Mouse (Mus musculus) CH12.LX (cell line): ENCODE data around the gene Slc25a10. TPM values are rescaled to one million over a fixed set of nuclear protein-coding genes. Genes with fewer than 3 reads are reported as not detected.

Experiments
- DNase-seq: peaks from one replicate; pipeline ENCODE4 v3.0.0-alpha.2; 2013; ENCODE audit errors: extremely low read depth
- H3K27ac ChIP-seq: 2 replicates; pipeline ENCODE4 v1.5.1; 2012; ENCODE audit warnings: low read depth, mild to moderate bottlenecking, control low read depth, moderate library complexity; ENCODE audit not compliant: insufficient read depth
- H3K27me3 ChIP-seq: replicated peaks from 2 replicates; pipeline ENCODE3; 2012; ENCODE audit warnings: inconsistent platforms
- H3K36me3 ChIP-seq, 2 experiments: replicated peaks in 1 of 2; 2 replicates each; pipeline versions ENCODE3 to v1.6.1; 2012; ENCODE audit warnings: inconsistent platforms in 1 of 2, low read length in 1 of 2, mild to moderate bottlenecking in 1 of 2, mixed read lengths in 1 of 2, moderate library complexity in 1 of 2; ENCODE audit not compliant: control insufficient read depth in 1 of 2, insufficient read depth in 1 of 2
- H3K4me1 ChIP-seq, 2 experiments: 2 replicates each; pipeline ENCODE4 v1.6.1; 2012; ENCODE audit warnings: inconsistent platforms in 1 of 2, moderate library complexity in 1 of 2; ENCODE audit not compliant: insufficient read depth in 2 of 2, control insufficient read depth in 1 of 2
- H3K4me2 ChIP-seq: 2 replicates; pipeline ENCODE4 v1.6.1; 2012; ENCODE audit warnings: low read depth, mild to moderate bottlenecking, control low read depth; ENCODE audit not compliant: poor library complexity, insufficient read depth, severe bottlenecking
- H3K4me3 ChIP-seq, 3 experiments: fragments of 150-350 bp in 1 of 3; sonication (generic) in 1 of 3; replicated peaks in 1 of 3; 2 replicates each; pipeline versions ENCODE3 to v1.5.1; 2011 to 2012; ENCODE audit warnings: low read depth in 2 of 3, low read length in 2 of 3, mild to moderate bottlenecking in 2 of 3, moderate library complexity in 2 of 3, control low read depth in 1 of 3, improper control_type of control experiment in 1 of 3, inconsistent platforms in 1 of 3, mixed read lengths in 1 of 3; ENCODE audit not compliant: poor library complexity in 1 of 3
- H3K79me2 ChIP-seq: replicated peaks from 2 replicates; pipeline ENCODE4 v1.6.1; 2012; ENCODE audit warnings: mild to moderate bottlenecking, moderate library complexity; ENCODE audit not compliant: control insufficient read depth, poor library complexity, insufficient read depth, severe bottlenecking; ENCODE audit errors: extremely low read depth
- H3K9ac ChIP-seq: 2 replicates; pipeline ENCODE4 v1.6.1; 2012; ENCODE audit warnings: low read depth, mild to moderate bottlenecking, control low read depth, moderate library complexity; ENCODE audit not compliant: insufficient read depth
- H3K9me3 ChIP-seq: replicated peaks from 2 replicates; pipeline ENCODE3; 2012; ENCODE audit warnings: low read length, inconsistent platforms, mixed read lengths
- E2F4 ChIP-seq: IDR thresholded peaks from 2 replicates; pipeline ENCODE4 v1.6.1; 2011; ENCODE audit warnings: low read depth, low read length, improper control_type of control experiment; ENCODE audit not compliant: insufficient replicate concordance
- ETS1 ChIP-seq: conservative IDR thresholded peaks from 2 replicates; pipeline ENCODE4 v1.6.1; 2012; ENCODE audit warnings: low read depth, mild to moderate bottlenecking, inconsistent platforms, low read length, improper control_type of control experiment, moderate library complexity
- GABPA ChIP-seq: IDR thresholded peaks from 2 replicates; pipeline ENCODE4 v1.6.1; 2012; ENCODE audit warnings: low read depth, low read length, improper control_type of control experiment, inconsistent platforms; ENCODE audit not compliant: insufficient replicate concordance
- IRF4 ChIP-seq: IDR thresholded peaks from 2 replicates; pipeline ENCODE4 v1.6.1; 2014; ENCODE audit warnings: low read depth, mild to moderate bottlenecking, inconsistent platforms, low read length, improper control_type of control experiment
- JUND ChIP-seq: conservative IDR thresholded peaks from 2 replicates; pipeline ENCODE4 v1.6.1; 2011; ENCODE audit warnings: low read depth, low read length, improper control_type of control experiment
- KAT2A ChIP-seq: IDR thresholded peaks from 2 replicates; pipeline ENCODE4 v1.6.1; 2012; ENCODE audit warnings: low read length, improper control_type of control experiment, inconsistent platforms; ENCODE audit not compliant: insufficient replicate concordance
- MAFK ChIP-seq: IDR thresholded peaks from 2 replicates; pipeline ENCODE4 v1.6.1; 2011; ENCODE audit warnings: low read length, improper control_type of control experiment; ENCODE audit not compliant: insufficient replicate concordance
- MAX ChIP-seq: IDR thresholded peaks from 2 replicates; pipeline ENCODE4 v1.6.1; 2011; ENCODE audit warnings: low read length, improper control_type of control experiment
- MEF2A ChIP-seq: IDR thresholded peaks from 2 replicates; pipeline ENCODE4 v1.6.1; 2014; ENCODE audit warnings: low read depth, mild to moderate bottlenecking, inconsistent platforms, low read length, improper control_type of control experiment, borderline replicate concordance
- MXI1 ChIP-seq: IDR thresholded peaks from 2 replicates; pipeline ENCODE4 v1.6.1; 2011; ENCODE audit warnings: mild to moderate bottlenecking, low read depth, low read length, improper control_type of control experiment
- MYC ChIP-seq: IDR thresholded peaks from 2 replicates; pipeline ENCODE4 v1.6.1; 2011; ENCODE audit warnings: low read depth, mild to moderate bottlenecking, improper control_type of control experiment, low read length
- NELFE ChIP-seq: IDR thresholded peaks from 2 replicates; pipeline ENCODE4 v1.6.1; 2011; ENCODE audit warnings: low read depth, low read length, improper control_type of control experiment
- NRF1 ChIP-seq: IDR thresholded peaks from 2 replicates; pipeline ENCODE4 v1.6.1; 2014; ENCODE audit warnings: low read depth, mild to moderate bottlenecking, inconsistent platforms, low read length, improper control_type of control experiment, moderate library complexity
- PAX5 ChIP-seq: IDR thresholded peaks from 2 replicates; pipeline ENCODE4 v1.6.1; 2012; ENCODE audit warnings: low read length, inconsistent platforms, mixed read lengths
- POLR2AphosphoS2 ChIP-seq: IDR thresholded peaks from 2 replicates; pipeline ENCODE4 v1.6.1; 2011; ENCODE audit warnings: low read depth, low read length, improper control_type of control experiment
- RAD21 ChIP-seq: IDR thresholded peaks from 2 replicates; pipeline ENCODE4 v1.6.1; 2011; ENCODE audit warnings: low read depth, mild to moderate bottlenecking, low read length, improper control_type of control experiment, moderate library complexity
- SIN3A ChIP-seq: IDR thresholded peaks from 2 replicates; pipeline ENCODE4 v1.6.1; 2012; ENCODE audit warnings: low read length, improper control_type of control experiment, inconsistent platforms
- SMC3 ChIP-seq: IDR thresholded peaks from 2 replicates; pipeline ENCODE4 v1.6.1; 2011; ENCODE audit warnings: low read depth, low read length, improper control_type of control experiment
- TBP ChIP-seq: conservative IDR thresholded peaks from 2 replicates; pipeline ENCODE4 v1.6.1; 2011; ENCODE audit warnings: low read depth, low read length, improper control_type of control experiment
- UBTF ChIP-seq: IDR thresholded peaks from 2 replicates; pipeline ENCODE4 v1.6.1; 2012; ENCODE audit warnings: low read depth, mild to moderate bottlenecking, inconsistent platforms, low read length, improper control_type of control experiment, moderate library complexity
- USF2 ChIP-seq: conservative IDR thresholded peaks from 2 replicates; pipeline ENCODE4 v1.6.1; 2011; ENCODE audit warnings: low read depth, low read length, improper control_type of control experiment
- ZC3H11A ChIP-seq: IDR thresholded peaks from 2 replicates; pipeline ENCODE4 v1.6.1; 2012; ENCODE audit warnings: low read depth, mild to moderate bottlenecking, inconsistent platforms, low read length, improper control_type of control experiment
- ZKSCAN1 ChIP-seq: IDR thresholded peaks from 2 replicates; pipeline ENCODE4 v1.6.1; 2012; ENCODE audit warnings: low read depth, inconsistent platforms, low read length, improper control_type of control experiment, borderline replicate concordance
- ZMIZ1 ChIP-seq: IDR thresholded peaks from 2 replicates; pipeline ENCODE4 v1.6.1; 2012; ENCODE audit warnings: low read depth, mild to moderate bottlenecking, inconsistent platforms, low read length, improper control_type of control experiment
- ZNF384 ChIP-seq: IDR thresholded peaks from 2 replicates; pipeline ENCODE4 v1.6.1; 2012; ENCODE audit warnings: low read depth, low read length, improper control_type of control experiment, inconsistent platforms
- dilution Hi-C: fragments of 300-500 bp; cut with MboI; formaldehyde crosslinking; loops from 2 replicates; pipeline ENCODE4 v1.14.3; 2020; ENCODE audit warnings: low sequenced_read_pairs; ENCODE audit not compliant: extremely low pct_unique_long_range_greater_than_20kb, extremely low pct_ligation_motif_present
- in situ Hi-C: fragments of 300-500 bp; cut with MboI; formaldehyde crosslinking; loops from 3 replicates; pipeline ENCODE4 v1.14.3; 2019; ENCODE audit warnings: low sequenced_read_pairs, low pct_ligation_motif_present, low pct_unique_long_range_greater_than_20kb, mixed read lengths
- polyA plus RNA-seq: library from polyadenylated mRNA; unstranded; fragments of >175 nt; gene quantifications from 2 replicates; pipeline ENCODE4 v1.2.1, GENCODE M21; 2012; ENCODE audit warnings: low read depth; ENCODE audit not compliant: insufficient read length
- total RNA-seq, 2 experiments: library from RNA; depleted of rRNA; stranded (reverse); fragments of 300-350 nt in 1 of 2; fragments of >200 nt in 1 of 2; gene quantifications; 2 replicates each; pipeline ENCODE4 v1.2.3; 2012 to 2014

Gene Slc25a10
- total and polyA plus RNA-seq, 3 experiments = 32.9 to 45.9 (median 34.6) TPM

DNA sequence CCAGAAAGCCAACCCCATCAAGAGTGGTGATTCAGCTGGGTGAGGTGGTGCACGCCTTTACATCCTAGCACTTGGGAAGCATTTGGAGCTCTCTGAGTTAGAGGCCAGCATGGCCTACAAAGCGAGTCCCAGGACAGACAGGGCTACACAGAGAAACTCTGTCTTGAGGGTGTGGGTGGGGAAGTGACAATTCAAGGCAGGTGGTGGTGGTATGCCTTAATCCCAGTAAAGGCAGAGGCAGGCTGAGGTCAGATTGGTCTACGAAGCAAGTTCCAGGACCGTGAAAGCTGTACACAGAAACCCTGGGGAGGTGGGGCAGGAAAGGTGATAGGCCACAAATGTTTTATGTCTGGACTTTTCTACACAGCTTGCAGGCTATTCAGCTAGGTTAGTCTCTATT is 36.7 kb upstream of the Slc25a10 start:
- Histone ChIP-seq H3K9ac (no peak overlapping the region), H3K36me3 (peaks cover 10 to 35% of the 10 kb centered on the region in 2 experiments), H3K27me3 (no peaks in the 10 kb centered on the region), H3K4me1 (peaks cover 6 to 23% of the 10 kb centered on the region in 2 experiments), H3K9me3 (no peaks in the 10 kb centered on the region), H3K4me2 (no peak overlapping the region), H3K79me2 (peaks cover 20% of the 10 kb centered on the region), H3K4me3 (no peak overlapping the region), H3K27ac (no peak overlapping the region)
- dilution Hi-C loops (no loop called here), in situ Hi-C loops (no loop called here)
- DNase-seq = no peak
- TF ChIP-seq USF2 = no peak
- no peak for TF ChIP-seq ETS1
- no peak for TF ChIP-seq POLR2AphosphoS2
- TF ChIP-seq RAD21 = no peak
- no peak for TF ChIP-seq MAFK
- TF ChIP-seq JUND = no peak
- TF ChIP-seq ZNF384 = no peak
- TF ChIP-seq SMC3 = no peak
- no peak for TF ChIP-seq UBTF
- TF ChIP-seq TBP = no peak
- TF ChIP-seq PAX5 = no peak
- no peak for TF ChIP-seq KAT2A
- no peak for TF ChIP-seq ZMIZ1
- TF ChIP-seq MAX = no peak
- TF ChIP-seq ZKSCAN1 = no peak
- no peak for TF ChIP-seq MEF2A
- TF ChIP-seq IRF4 = no peak
- no peak for TF ChIP-seq GABPA

DNA sequence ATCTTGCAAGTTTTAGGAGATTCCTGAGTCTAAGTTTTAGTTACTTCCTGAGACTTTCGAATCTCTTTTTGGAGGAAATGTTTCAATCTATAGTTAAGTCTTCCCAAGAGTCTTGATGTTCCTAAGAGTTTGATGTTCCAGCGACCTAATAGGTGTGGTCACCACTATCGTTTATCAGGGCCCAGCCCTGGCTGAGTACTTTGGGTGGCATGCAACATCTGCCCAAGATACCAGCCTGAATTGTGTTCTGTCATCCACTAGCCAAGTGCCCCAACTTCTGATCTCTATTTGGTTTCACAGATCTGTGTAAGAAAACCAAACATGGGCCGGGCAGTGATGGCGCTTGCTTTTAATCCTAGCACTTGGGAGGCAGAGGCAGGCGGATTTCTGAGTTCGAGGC is 36.2 kb upstream of the Slc25a10 start:
- dilution Hi-C loops = no loop called here

More for the DNA sequence above, 36.2 kb upstream of the Slc25a10 start:
- H3K4me2 ChIP-seq = no peak overlapping the region
- in situ Hi-C loops = no loop called here
- H3K4me1 ChIP-seq = peaks cover 9 to 26% of the 10 kb centered on the region in 2 experiments
- no peaks in the 10 kb centered on the region for H3K9me3 ChIP-seq
- H3K27ac ChIP-seq = no peak overlapping the region
- no peak for TF ChIP-seq ZKSCAN1
- no peak for TF ChIP-seq MEF2A
- TF ChIP-seq MAX = no peak
- no peak for TF ChIP-seq MXI1
- TF ChIP-seq MYC = no peak
- no peak for TF ChIP-seq MAFK
- no peak for TF ChIP-seq GABPA
- TF ChIP-seq KAT2A = no peak
- TF ChIP-seq NELFE = no peak
- no peak for TF ChIP-seq E2F4
- no peak for TF ChIP-seq ZNF384
- no peak for TF ChIP-seq NRF1
- TF ChIP-seq ZC3H11A = no peak
- no peak for TF ChIP-seq SIN3A
- no peak overlapping the region for H3K9ac ChIP-seq
- H3K79me2 ChIP-seq = peaks cover 23% of the 10 kb centered on the region
- H3K4me3 ChIP-seq = no peak overlapping the region
- H3K27me3 ChIP-seq = no peaks in the 10 kb centered on the region
- DNase-seq = no peak
- H3K36me3 ChIP-seq = peaks cover 13 to 37% of the 10 kb centered on the region in 2 experiments
